Mouse (Mus musculus) CH12.LX (cell line): ENCODE measurements around the gene Htr6.

Experiments
- BHLHE40 ChIP-seq: IDR thresholded peaks from 2 replicates; pipeline ENCODE4 v1.6.1; 2011; ENCODE audit warnings: mild to moderate bottlenecking, low read depth, low read length, improper control_type of control experiment
- CHD2 ChIP-seq: IDR thresholded peaks from 2 replicates; pipeline ENCODE4 v1.6.1; 2011; ENCODE audit warnings: low read length, improper control_type of control experiment
- CTCF ChIP-seq, 2 experiments: IDR thresholded peaks in 1 of 2; conservative IDR thresholded peaks in 1 of 2; 2 replicates each; pipeline ENCODE4 v1.5.1; 2011 to 2012; ENCODE audit warnings: low read depth in 2 of 2, low read length in 2 of 2, improper control_type of control experiment in 1 of 2, inconsistent platforms in 1 of 2, mild to moderate bottlenecking in 1 of 2, moderate library complexity in 1 of 2
- EP300 ChIP-seq: IDR thresholded peaks from 2 replicates; pipeline ENCODE4 v1.6.1; 2011; ENCODE audit warnings: low read length, improper control_type of control experiment
- ETS1 ChIP-seq: conservative IDR thresholded peaks from 2 replicates; pipeline ENCODE4 v1.6.1; 2012; ENCODE audit warnings: low read depth, mild to moderate bottlenecking, inconsistent platforms, low read length, improper control_type of control experiment, moderate library complexity
- MAFK ChIP-seq: IDR thresholded peaks from 2 replicates; pipeline ENCODE4 v1.6.1; 2011; ENCODE audit warnings: low read length, improper control_type of control experiment; ENCODE audit not compliant: insufficient replicate concordance
- MAZ ChIP-seq: IDR thresholded peaks from 2 replicates; pipeline ENCODE4 v1.6.1; 2012; ENCODE audit warnings: low read depth, mild to moderate bottlenecking, inconsistent platforms, low read length, improper control_type of control experiment, moderate library complexity
- PAX5 ChIP-seq: IDR thresholded peaks from 2 replicates; pipeline ENCODE4 v1.6.1; 2012; ENCODE audit warnings: low read length, inconsistent platforms, mixed read lengths
- POLR2A ChIP-seq: IDR thresholded peaks from 2 replicates; pipeline ENCODE4 v1.6.1; 2011; ENCODE audit warnings: low read depth, mild to moderate bottlenecking, improper control_type of control experiment, low read length
- RAD21 ChIP-seq: IDR thresholded peaks from 2 replicates; pipeline ENCODE4 v1.6.1; 2011; ENCODE audit warnings: low read depth, mild to moderate bottlenecking, low read length, improper control_type of control experiment, moderate library complexity
- SMC3 ChIP-seq: IDR thresholded peaks from 2 replicates; pipeline ENCODE4 v1.6.1; 2011; ENCODE audit warnings: low read depth, low read length, improper control_type of control experiment
- USF1 ChIP-seq: IDR thresholded peaks from 2 replicates; pipeline ENCODE4 v1.6.1; 2014; ENCODE audit warnings: low read depth, mild to moderate bottlenecking, inconsistent platforms, low read length, improper control_type of control experiment
- USF2 ChIP-seq: conservative IDR thresholded peaks from 2 replicates; pipeline ENCODE4 v1.6.1; 2011; ENCODE audit warnings: low read depth, low read length, improper control_type of control experiment
- ZC3H11A ChIP-seq: IDR thresholded peaks from 2 replicates; pipeline ENCODE4 v1.6.1; 2012; ENCODE audit warnings: low read depth, mild to moderate bottlenecking, inconsistent platforms, low read length, improper control_type of control experiment

GRCm38 (mm10) chr4:139019413-139019812, 56.0 kb downstream of the Htr6 start:
- TF ChIP-seq CTCF (conservative IDR thresholded peaks at IDR 0.05 in 1 of 2, IDR thresholded peaks at IDR 0.05 in 1 of 2; ENCODE audit: low read depth in 2 of 2, low read length in 2 of 2) = no peak
- no peak for TF ChIP-seq ETS1
- TF ChIP-seq MAFK = no peak
- TF ChIP-seq CHD2 = no peak
- no peak for TF ChIP-seq SMC3
- no peak for TF ChIP-seq EP300
- no peak for TF ChIP-seq USF1
- no peak for TF ChIP-seq PAX5
- no peak for TF ChIP-seq BHLHE40
- no peak for TF ChIP-seq MAZ
- no peak for TF ChIP-seq RAD21
- no peak for TF ChIP-seq ZC3H11A
- no peak for TF ChIP-seq POLR2A
- TF ChIP-seq USF2 = no peak
